27 mouse cellular contexts compared by ENCODE assay signal in genomic region chr10:26815646-26816045, GRCm38 (mm10).
DNase-seq lines count a peak whose midpoint lies in the region; ATAC-seq lines count a peak whose summit lies in the region.
"Had no signal": no experiment of that assay in that cellular context is flagged by ENCODE, and none has a peak within 500 bp of the region (broad histone marks: within the 10 kb centered on the region; RNA-seq: fewer than 3 reads in every experiment).

No protein-coding gene starts in this region.

- no peaks in the 10 kb centered on the region for H3K4me1 ChIP-seq in hindbrain, embryonic 11.5 days (replicated peaks; ENCODE audit: control insufficient read depth, insufficient read depth, low read length)
- H3K4me1 ChIP-seq: embryonic facial prominence, embryonic 12.5 days; hindbrain, embryonic 10.5 days; kidney, embryonic 15.5 days; neural tube, embryonic 13.5 days had no signal

- no peak overlapping the region for H3K9ac ChIP-seq in hindbrain, embryonic 11.5 days (ENCODE audit: low read depth, low read length)
- H3K9ac ChIP-seq: embryonic facial prominence, embryonic 12.5 days; forebrain, postnatal 0 days; kidney, embryonic 15.5 days; liver, embryonic 15.5 days; lung, embryonic 15.5 days; neural tube, embryonic 13.5 days had no signal

- WGBS in hindbrain, embryonic 11.5 days = 94% methylated on average over 8 of the region's 8 CpGs

- no peaks in the 10 kb centered on the region for H3K27me3 ChIP-seq in hindbrain, embryonic 11.5 days (ENCODE audit: control insufficient read depth, insufficient read depth, low read length)
- H3K27me3 ChIP-seq: embryonic facial prominence, embryonic 12.5 days; kidney, embryonic 15.5 days; liver, embryonic 15.5 days; lung, embryonic 15.5 days; neural tube, embryonic 13.5 days had no signal

- no peak for ATAC-seq in hindbrain, embryonic 11.5 days (ENCODE audit: low FRiP score)
- ATAC-seq: forebrain, postnatal 0 days; hindbrain, postnatal 0 days; intestine, embryonic 16.5 days; midbrain, embryonic 16.5 days had no signal

- H3K4me2 ChIP-seq in hindbrain, embryonic 11.5 days (replicated peaks; ENCODE audit: low read depth, low read length) = no peak overlapping the region
- H3K4me2 ChIP-seq: embryonic facial prominence, embryonic 12.5 days; heart, embryonic 11.5 days; kidney, embryonic 15.5 days; liver, embryonic 15.5 days; lung, embryonic 15.5 days; neural tube, embryonic 13.5 days had no signal

- H3K36me3 ChIP-seq in hindbrain, embryonic 11.5 days (ENCODE audit: control insufficient read depth, insufficient read depth, low read length) = no peaks in the 10 kb centered on the region
- H3K36me3 ChIP-seq: embryonic facial prominence, embryonic 12.5 days; hindbrain, embryonic 10.5 days; kidney, embryonic 15.5 days; limb, embryonic 10.5 days; liver, embryonic 15.5 days; lung, embryonic 15.5 days; neural tube, embryonic 13.5 days had no signal

- no peak overlapping the region for H3K27ac ChIP-seq in hindbrain, embryonic 11.5 days (ENCODE audit: low read depth, low read length)
- H3K27ac ChIP-seq: embryonic facial prominence, embryonic 12.5 days; hindbrain, embryonic 10.5 days; hindbrain, postnatal 0 days; kidney, embryonic 15.5 days; limb, embryonic 10.5 days; liver, embryonic 15.5 days; lung, embryonic 15.5 days; macrophage; neural tube, embryonic 13.5 days had no signal

- no peaks in the 10 kb centered on the region for H3K9me3 ChIP-seq in hindbrain, embryonic 11.5 days (ENCODE audit: control insufficient read depth, low read length)
- H3K9me3 ChIP-seq: embryonic facial prominence, embryonic 12.5 days; hindbrain, embryonic 10.5 days; kidney, embryonic 15.5 days; limb, embryonic 10.5 days; liver, embryonic 15.5 days; lung, embryonic 15.5 days; neural tube, embryonic 13.5 days had no signal

- no peak overlapping the region for H3K4me3 ChIP-seq in hindbrain, embryonic 11.5 days (ENCODE audit: low read depth, low read length)
- H3K4me3 ChIP-seq: embryonic facial prominence, embryonic 12.5 days; hindbrain, embryonic 10.5 days; kidney, embryonic 15.5 days; limb, embryonic 10.5 days; liver, embryonic 15.5 days; lung, embryonic 15.5 days; myocyte; neural tube, embryonic 13.5 days had no signal

- peak; percentile 77 for DNase-seq in heart, adult 11 months
- DNase-seq in heart, postnatal 4 days = no peak
- peak; percentile 80 for DNase-seq in right cerebral cortex, adult 18-20 months
- no peak for DNase-seq in right cerebral cortex, postnatal 4 days
- DNase-seq in left cerebral cortex, adult 9 months (ENCODE audit: low spot score in 2 of 2) = peak; percentile 15 to 75
- peak; percentile 24 to 73 for DNase-seq in right cerebral cortex, postnatal 36 days (ENCODE audit: low spot score in 2 of 2)
- no peak for DNase-seq in hindbrain, embryonic 11.5 days (ENCODE audit: low spot score)
- no peak for DNase-seq in cerebellum, adult 9-10 months
- DNase-seq: adrenal gland, postnatal 14 days; cerebellum, adult 18-20 months; cerebellum, postnatal 25 days; forebrain, postnatal 0 days; liver; thymus, postnatal 36 days had no signal

Comparison
In these comparisons a context has a peak if more than half of its experiments do, and no peak if none do; other contexts are left out.
1. DNase-seq: peak in heart, adult 11 months (single experiment), right cerebral cortex, adult 18-20 months (single experiment), left cerebral cortex, adult 9 months (2 of 2) and right cerebral cortex, postnatal 36 days (2 of 2); none in heart, postnatal 4 days (single experiment), right cerebral cortex, postnatal 4 days (single experiment), hindbrain, embryonic 11.5 days (single experiment) and cerebellum, adult 9-10 months (single experiment).